Mouse (Mus musculus) cerebellum, postnatal 4 days (tissue): Measurements from ENCODE around the gene Bsg.
"Not testable (repeated sequence)": the region's sequence is repeated elsewhere in the genome, so short reads cannot be mapped to it uniquely, and the experiment has no call there.

Experiments used
- DNase-seq, 2 experiments: peaks; one replicate each; pipeline ENCODE4 v3.0.0; 2022; ENCODE audit warnings: low spot score in 2 of 2, mixed read lengths in 1 of 2

Gene Bsg

DNA sequence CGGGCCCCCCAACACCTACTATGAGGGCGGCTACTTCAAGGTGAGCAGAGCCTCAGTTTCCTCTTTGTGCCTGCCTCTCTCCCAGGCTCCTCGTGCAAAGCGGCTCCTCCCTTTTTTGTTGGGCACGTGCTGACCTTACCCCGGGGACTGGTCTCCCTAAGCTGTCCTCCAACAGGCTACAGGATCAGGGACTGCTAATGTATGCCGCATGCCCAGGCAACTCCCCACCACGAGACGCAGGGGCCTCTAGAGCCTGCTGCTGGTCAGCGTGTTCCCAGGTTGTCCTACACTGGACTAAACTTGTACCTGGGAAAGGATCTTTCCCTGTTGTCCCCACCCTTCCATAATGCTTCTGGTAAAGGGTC is 21.8 kb upstream of the Bsg start:
- no peak for DNase-seq

DNA sequence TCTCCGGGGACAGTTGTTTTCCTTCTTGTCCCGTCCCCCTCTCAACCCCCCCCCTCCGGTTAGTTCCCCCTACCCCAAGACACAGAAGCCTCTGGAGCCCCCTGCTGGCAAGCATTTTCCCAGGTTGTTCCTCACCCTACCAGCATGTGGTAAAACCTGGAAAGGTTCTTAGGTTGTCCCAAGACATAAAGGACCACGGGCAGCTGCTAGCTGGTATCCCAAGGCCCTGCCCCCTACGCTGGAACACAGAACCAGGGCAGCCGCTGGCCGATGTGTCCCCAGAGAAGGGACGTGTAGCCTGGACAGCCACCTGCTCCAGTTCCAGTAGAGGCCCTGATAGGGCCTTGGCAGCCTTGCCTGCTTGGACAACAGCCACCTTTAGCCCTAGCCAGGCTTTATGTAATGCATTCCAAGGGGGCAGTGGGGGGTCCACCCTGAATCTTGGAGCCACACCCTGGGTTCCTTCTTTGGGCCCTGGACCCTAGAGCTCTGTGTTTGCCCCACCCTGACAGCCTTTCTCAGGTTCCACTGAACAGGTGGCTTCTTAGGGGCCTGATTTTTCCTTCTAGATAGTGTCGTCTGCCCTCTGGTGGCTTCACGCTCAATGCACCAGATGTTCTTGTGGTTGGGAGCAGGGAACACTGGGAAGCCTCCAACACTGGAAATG is 21.2 kb upstream of the Bsg start:
- DNase-seq, result peak; percentile 19 to 54

DNA sequence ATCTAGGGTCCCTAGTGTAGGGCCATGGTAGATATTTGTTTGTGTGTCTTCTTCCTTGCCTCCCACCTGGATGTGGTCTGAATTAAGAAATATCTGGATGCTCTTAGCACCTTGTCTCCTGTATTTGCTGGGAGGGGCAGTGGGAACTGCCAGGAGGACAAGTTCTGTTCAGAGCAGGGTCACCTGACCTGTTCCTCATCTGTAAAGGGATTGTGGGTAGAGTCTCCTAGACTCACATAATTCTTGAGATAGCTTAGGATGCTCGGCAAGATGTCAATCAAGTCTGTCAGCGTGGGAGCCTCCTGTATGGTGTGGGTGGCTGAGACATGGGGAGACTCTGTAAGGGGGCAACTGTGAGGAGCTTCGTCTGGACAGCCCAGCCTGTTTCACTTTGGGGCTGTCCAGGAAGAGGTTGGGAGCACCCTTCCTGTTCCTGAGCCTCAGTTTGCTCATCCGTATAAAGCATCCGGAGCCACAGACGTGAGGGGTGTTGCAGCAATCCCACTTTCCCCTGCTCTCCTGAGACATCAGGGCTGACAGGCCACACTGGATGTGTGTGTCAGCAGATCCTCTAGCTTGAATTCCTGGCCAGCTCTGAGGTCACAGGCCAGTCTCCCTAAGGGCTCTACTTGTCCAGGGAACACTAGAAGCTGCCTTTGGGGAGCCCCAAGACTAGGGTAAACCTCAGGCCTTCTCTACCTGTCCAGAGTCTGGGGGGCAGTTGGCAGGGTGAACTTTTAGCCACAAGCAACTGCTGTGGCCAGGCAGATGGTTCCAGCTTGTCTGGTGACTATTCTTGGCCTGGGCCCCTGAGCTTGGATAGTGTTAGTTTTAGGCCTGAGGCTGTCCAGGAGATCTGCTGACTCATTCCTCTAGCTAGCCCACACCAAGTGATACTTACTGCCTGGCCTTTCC is 20.3 kb upstream of the Bsg start:
- DNase-seq, result peak in 1 of 2 experiments; percentile 20

DNA sequence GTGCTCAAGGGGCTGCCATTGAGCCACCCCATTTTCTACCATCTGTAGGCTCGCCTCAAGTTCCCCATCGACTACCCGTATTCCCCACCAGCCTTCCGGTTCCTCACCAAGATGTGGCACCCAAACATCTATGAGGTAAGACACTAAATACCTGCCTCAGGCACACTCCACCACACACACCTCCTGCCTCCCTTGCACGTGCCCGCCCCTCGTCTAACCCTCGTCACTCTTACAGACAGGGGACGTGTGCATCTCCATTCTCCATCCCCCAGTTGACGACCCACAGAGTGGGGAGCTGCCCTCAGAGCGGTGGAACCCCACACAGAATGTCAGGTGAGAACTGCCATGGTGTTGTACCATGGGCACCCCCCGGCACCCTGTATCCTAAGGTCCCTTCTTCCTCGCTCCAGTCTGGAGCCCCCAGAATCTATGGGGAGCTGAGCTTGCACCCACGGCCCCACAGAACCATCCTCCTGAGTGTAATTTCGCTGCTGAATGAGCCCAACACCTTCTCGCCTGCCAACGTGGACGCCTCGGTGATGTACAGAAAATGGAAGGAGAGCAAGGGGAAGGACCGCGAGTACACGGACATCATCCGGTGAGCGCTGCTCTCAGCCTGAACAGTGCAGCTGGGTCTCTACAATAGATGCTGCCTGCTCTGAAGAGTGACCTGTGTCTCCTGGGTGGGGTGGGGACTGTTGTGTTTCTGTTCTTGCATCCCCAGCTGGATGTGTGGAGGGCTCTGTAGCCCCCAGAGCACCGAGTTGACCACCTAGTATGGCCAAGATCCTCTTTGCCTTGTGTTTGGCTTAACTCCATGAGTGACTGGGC is 19.3 kb upstream of the Bsg start:
- DNase-seq, result no peak

DNA sequence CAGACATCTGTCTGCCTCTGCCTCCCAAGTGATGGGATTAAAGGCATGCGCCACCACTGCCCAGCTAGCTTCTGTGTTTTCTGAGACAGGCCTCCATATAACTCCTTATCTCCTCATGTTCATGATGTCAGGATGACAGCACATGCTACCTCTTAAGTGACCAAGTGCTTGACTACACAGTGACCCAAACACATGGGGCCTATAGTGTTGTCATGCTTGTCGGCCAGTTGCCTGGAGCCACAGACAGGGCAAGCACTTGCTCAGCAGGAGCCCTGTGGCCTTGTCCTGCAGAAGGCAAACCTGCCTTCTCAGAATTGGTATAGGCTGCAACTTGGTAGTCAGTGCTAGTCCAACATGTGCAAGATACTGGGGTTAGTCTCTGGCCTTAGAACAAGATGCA is 18.1 kb upstream of the Bsg start:
- no peak for DNase-seq

DNA sequence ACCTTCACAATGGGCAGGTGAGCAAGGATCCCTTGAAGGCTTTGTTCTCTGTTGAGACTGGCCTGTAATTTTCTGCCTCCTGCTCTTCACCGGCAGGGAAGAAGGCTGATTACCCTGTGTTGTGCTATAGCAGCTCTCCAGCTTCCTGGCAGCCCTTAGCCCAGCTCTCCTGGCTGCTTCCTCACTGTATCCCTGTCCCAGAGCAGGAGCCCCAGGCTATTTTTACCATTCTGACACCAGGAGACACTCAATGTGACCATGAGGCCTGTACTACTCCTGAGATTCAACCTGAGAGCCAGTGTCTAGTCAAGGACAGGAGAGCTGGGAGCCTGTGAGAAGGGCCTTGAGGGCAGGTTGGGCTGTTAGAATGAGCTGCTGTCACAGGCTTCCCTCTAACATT is 17.6 kb upstream of the Bsg start:
- DNase-seq, result no peak

DNA sequence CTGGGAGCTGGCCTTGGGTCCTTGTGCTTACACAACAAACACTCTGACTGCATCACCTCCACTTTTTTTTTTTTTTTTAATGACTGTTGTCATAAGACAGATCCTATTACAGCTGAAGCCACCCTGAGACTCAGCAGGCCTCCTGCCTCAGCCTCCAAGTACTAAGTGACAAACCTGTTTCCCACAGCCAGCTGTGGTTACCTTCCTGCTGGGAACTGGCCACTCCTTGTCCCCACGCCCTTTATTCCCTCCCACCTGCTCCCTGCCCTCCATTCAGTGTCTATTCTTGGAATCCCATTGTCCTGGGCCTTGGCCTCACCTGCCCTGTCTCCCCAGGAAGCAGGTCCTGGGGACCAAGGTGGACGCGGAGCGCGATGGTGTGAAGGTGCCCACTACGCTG is 16.8 kb upstream of the Bsg start:
- no peak for DNase-seq

DNA sequence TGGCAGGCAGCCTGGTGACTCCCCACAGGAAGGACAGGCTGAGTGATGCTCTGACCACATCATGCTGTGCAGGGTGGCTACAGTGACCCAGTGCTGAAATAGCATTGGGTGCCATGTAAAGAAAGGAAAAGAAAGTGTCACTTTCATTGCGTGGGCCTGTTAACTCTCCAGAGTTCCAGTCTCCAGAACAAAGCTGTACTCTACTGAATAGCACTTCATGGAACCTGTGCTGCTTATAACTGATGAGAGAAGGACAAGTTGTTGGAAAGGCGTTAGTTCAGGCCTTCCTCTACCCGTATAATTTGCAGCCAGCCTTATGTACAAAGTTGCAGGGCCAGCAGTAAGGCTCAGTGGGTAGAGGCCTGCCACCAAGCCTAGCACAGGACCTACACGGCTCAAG is 15.6 kb upstream of the Bsg start, which contains the start of gene Gzmm:
Gene Gzmm, plus strand, starts transcription at position 301 of the 400 bp plus-strand sequence.
- no peak for DNase-seq

DNA sequence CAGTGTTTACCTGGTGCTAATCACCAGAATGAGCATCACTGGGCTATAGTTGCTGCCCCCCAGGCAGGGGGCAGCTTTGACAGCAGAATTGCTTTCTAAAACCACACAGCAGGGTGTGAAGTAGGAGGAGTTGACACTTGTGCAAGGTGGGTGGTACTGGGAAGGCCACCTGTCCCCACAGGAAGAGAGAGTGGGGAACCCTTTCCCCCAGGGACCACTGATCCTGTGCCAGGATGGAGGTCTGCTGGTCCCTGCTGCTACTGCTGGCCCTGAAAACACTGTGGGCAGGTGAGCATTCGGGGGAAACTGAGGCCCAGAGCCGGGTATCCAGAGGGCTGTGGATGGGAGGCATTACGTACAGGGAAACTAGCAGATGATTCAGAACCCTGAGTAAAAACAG is 15.1 kb upstream of the Bsg start:
- DNase-seq, result no peak

DNA sequence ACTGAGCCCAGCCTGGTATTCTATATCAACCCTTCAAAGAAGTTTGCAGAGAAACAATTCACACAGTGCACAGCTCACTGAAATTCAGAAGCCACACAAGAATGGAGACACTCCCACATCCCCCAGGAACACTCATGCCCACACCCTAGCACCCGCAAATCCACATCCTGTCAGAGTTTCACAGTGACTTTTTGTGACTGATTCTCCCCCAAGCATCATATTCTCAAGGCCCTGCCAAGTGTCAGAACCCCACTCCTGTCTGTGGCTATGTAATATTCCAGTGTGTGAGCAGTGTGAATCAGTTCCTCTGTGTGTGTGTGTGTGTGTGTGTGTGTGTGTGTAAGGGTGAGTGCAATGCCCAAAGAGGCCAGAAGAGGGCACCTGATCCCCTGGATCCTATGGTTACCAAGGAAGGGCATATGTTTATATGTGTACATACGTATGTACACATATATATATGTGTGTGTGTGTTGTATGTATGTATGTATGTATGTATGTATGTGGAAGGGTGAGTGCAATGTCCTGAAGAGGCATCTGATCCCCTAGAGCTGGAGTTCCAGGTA is 12.2 kb upstream of the Bsg start:
- DNase-seq, result no peak

DNA sequence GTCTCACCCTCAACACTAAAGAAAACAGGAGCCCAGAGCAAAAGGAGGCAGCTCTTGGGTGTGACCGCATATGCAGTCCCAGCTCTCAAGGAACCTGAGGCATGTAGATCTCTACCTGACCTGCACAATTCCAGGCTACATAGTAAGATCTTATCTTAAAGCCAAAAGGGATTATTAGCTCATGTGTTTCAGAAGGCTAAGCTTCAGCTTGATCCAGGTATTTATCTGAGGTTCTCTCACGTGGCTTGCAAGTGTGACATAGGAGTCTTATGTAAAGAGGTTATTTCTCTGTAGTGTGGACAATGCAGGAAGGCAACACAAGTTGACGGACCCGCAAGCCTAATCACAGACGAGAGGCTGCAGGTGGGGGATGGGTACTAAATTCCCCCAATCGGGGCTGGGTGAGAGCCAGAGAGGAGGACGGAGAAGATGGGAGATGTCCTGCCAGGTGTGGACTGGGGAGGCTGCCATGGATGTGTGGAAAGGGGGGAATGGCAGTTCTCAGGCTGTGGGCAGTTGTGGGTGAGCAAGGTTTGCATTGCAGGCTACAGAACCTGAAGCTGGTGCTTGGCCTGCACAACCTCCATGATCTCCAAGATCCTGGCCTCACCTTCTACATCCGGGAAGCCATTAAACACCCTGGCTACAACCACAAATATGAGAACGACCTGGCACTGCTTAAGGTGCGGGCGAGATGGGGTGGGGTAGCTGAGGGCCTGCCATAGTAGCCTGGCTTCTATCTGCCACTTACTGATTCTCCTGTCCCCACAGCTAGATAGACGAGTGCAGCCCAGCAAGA is 10.5 kb upstream of the Bsg start:
- no peak for DNase-seq

DNA sequence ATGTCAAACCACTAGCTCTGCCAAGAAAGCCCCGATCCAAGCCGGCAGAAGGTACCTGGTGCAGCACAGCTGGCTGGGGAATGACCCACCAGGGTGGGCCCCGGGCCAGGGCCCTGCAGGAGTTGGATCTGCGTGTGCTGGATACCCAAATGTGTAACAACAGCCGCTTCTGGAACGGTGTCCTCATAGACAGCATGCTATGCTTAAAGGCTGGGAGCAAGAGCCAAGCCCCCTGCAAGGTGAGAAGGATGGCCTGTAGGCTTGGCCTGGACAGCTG is 10.0 kb upstream of the Bsg start:
- no peak for DNase-seq

DNA sequence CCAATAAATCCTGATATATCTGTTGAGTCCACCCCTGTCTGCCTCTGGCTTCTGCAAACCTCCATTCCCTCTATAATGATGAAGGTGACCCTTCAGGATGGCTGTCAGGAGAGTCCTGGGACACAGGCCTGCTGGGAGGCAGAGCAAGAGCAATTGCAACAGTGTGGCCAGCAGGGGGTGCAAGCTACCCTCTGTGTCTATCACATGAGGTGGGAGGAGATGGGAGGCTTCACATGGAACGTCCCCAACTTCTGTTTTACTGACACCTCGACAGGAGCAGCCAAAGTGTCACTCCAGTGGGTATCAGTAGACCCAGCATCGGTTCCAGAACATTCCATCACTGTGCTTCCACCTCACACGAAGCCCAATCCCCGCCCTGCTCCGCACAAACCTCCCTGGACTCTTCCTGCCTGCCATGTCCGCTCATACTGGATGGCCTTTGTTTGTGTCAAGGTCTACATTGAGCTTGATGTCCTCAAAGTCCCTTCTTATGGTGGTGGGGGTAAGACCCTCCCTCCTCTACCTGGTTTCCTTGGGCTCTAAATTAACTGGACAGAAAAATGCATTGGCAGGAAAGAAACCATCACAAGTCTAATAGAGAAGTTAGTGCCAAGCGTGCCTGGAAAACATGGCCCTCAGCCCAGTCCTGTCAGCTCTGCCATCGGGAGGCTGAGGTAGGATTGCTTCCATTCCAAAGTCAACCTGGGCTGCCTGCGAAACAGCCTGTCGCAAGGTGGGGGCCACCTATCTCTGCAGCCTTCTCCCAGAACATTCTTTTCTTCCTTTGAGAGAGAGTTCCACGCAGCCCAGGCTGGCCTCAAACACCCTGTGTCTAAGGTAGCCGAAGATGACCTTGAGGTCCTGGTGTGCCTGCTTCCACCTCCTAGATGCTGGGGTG is 8.8 kb upstream of the Bsg start:
- DNase-seq, result peak in 1 of 2 experiments; percentile 65

DNA sequence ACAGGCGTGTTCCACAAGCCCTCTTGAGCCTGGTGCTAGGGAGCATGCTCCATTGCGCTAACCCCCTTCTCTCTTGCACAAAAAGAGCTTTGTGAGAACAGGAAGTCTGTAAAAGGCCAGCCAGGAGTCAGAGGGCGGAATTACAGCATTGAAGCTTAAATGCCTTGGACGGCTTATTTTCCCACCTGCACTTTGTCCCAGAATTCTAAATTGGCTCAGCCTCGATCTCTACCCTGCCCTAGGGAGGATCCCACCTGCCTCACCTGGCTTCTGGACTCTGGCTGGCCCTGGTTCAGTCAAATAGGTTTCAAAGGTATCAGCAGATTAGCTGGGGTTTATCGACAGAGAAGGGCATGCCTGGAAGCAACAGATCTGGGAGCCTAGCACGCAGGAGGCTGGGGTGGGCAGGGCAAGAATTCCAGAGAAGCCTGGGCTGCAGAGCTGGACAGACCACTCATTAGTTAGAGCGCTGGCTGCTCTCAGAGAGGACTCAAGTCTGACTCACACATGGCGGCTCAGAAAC is 8.1 kb upstream of the Bsg start:
- no peak for DNase-seq

DNA sequence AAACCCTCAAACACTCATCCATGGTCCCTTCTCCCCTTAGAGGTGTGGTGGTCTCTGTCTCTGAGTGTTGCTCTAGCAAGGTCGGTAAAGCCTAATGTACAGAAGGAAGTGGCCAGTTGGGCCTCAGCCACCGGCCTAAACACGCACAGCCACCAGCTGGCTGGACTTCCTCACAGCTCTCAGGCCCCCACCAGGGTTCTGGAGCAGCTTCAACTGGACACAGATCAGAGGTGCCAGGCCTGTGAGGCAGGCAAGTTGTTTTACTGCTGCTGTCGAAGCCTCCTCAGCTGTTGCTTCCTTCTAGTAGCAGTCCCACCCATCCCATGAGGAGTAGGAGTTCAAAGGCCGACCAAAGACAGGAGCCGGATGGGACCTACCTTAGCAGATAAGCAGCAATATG is 6.4 kb upstream of the Bsg start:
- DNase-seq, result no peak

DNA sequence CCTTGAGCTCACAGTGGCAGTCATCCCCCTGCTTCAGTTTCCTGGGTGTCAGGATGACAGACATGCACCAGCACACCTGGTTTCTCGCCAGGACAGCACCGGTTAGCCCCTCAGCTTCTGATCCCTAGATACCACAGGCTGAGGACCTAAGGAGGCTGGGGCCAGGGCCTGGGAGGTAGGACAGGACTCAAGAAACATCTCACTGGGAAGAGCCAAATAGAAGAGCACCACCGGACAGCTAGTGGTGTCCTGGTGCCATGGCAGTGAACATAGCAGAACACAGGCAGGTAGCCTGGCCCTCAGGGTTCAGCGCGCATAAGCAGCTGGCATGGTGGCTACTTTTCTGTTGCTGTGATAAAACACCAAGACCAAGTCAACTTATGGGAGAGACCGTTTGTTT is 5.8 kb upstream of the Bsg start:
- no peak for DNase-seq

DNA sequence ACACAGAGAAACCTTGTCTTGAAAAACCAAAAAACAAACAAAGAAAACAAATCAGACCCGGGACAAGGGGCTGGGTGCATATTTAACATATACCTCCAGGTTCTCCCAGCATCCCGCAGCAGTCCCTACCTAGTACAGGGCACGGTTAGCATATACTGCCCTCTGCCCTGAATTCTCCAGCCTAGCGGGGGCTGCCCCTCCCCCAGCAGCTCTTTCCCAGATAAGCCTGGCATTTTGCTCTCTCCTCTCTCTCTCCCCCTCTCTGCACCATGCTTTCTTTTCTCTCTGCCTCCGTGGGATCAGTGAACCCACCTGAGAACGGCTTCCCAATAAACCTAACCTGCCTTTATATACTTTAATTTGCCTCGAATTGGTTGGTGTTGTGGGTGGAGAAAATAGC is 3.6 kb upstream of the Bsg start:
- DNase-seq, result no peak

DNA sequence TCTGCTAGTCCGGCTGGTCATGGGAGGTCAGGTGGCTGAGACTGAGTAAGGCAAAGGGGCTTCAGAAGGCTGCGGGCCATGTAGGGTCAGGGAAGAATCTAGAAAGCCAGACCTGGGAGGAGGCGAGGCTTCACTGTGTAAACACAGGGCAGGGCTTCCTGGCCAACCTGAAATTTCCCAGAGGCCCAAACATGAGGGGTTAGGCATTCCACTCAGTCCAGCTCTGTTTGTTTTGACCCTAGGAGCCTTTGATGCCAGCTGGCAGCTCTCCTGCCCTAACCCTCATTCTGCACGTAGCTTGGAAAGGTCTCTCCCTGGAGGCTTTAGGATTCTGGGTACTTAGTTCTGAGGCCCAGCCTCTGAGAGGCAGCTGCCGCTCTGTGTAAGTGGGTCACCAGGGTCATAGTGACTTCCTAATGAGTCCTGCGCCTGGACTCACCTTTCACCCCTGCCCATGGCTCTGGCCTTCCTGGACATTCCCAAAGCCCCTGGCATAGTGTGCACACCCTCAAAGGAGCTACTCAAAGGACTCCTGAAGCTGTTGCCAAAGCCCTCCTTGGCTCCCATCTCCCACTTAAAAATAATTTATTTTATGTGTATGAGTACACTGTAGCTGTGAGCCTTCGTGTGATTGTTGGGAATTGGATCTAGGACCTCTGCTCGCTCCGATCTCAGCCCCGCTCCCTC is 2.7 kb upstream of the Bsg start:
- DNase-seq, result no peak

DNA sequence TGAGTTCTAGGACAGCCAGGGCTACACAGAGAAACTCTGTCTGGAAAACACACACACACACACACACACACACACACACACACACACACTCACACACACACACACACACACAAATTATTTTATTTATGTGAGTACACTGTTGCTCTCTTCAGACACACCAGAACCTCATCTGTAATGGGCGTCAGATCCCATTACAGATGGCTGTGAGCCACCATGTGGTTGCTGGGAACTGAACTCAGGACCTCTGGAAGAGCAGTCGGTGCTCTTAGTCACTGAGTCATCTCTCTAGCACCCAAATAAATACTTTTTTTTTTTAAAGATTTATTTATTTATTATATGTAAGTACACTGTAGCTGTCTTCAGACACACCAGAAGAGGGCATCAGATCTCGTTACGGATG is 1.3 kb upstream of the Bsg start:
- DNase-seq, result not testable (repeated sequence)

DNA sequence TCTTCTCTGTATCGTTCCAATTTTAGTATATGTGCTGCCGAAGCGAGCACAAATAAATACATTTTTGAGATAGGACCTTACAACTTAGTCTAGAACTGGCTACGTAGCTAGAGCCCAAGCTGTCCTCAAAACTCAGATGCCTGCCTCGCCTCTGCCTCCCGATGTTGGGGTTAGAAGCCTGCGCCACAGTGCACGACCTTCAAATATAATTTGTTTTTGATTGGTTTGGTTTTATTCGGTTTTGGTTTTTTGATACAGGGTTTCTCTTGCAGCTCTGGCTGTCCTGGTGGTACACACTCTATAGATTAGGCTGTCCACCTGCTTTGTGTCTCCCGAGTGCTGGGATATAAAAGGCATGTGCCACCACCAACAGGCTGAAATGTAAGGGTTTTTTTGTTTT is 750 bp upstream of the Bsg start:
- no peak for DNase-seq
